Mouse (Mus musculus): Measurements from ENCODE around the gene Oaz2. TPM values are rescaled to one million over a fixed set of nuclear protein-coding genes. Genes with fewer than 3 reads are reported as not detected.

The Oaz2 gene
- polyA plus RNA-seq, 1 experiment from 2014 or later: 312 TPM

GRCm38 (mm10) chr9:65700504-65700903 is 32.7 kb downstream of the Oaz2 start:
- peaks cover 80% of the 10 kb centered on the region for H3K36me3 ChIP-seq

GRCm38 (mm10) chr9:65702286-65702685 is 34.5 kb downstream of the Oaz2 start:
- Histone ChIP-seq H3K36me3 (peaks cover 64% of the 10 kb centered on the region), H3K9ac (no peak overlapping the region), H3K4me3 (no peak overlapping the region), H3K9me3 (replicated peaks) (no peaks in the 10 kb centered on the region), H3K27me3 (no peaks in the 10 kb centered on the region), H3K4me1 (no peaks in the 10 kb centered on the region), H3K27ac (no peak overlapping the region), H3K4me2 (replicated peaks) (no peak overlapping the region)
- WGBS: 93% methylated on average over 9 of the region's 9 CpGs
- ATAC-seq (ENCODE audit: low FRiP score): no peak

More at GRCm38 (mm10) chr9:65700504-65700903, 32.7 kb downstream of the Oaz2 start:
- H3K4me1 ChIP-seq: peaks cover 9% of the 10 kb centered on the region; the same call in 1 of the 2 replicates
- H3K9me3 ChIP-seq (replicated peaks): no peaks in the 10 kb centered on the region
- WGBS: 90% methylated on average over 6 of the region's 6 CpGs
- H3K4me3 ChIP-seq: no peak overlapping the region
- H3K27ac ChIP-seq: no peak overlapping the region
- H3K4me2 ChIP-seq (replicated peaks): no peak overlapping the region
- no peak for ATAC-seq (ENCODE audit: low FRiP score)
- no peaks in the 10 kb centered on the region for H3K27me3 ChIP-seq
- no peak overlapping the region for H3K9ac ChIP-seq

- Histone ChIP-seq H3K4me2 (replicated peaks) (no peak overlapping the region), H3K27ac (no peak overlapping the region), H3K36me3 (peaks cover 59% of the 10 kb centered on the region), H3K9ac (no peak overlapping the region), H3K9me3 (replicated peaks) (no peaks in the 10 kb centered on the region), H3K27me3 (no peaks in the 10 kb centered on the region), H3K4me1 (no peaks in the 10 kb centered on the region), H3K4me3 (no peak overlapping the region)
- ATAC-seq (ENCODE audit: low FRiP score): no peak
- WGBS: 87% methylated on average over 7 of the region's 7 CpGs
Observed at GRCm38 (mm10) chr9:65703241-65703640, 35.4 kb downstream of the Oaz2 start.

GRCm38 (mm10) chr9:65703926-65704595 is 36.3 kb downstream of the Oaz2 start:
- Histone ChIP-seq H3K27me3 (no peaks in the 10 kb centered on the region), H3K9me3 (replicated peaks) (no peaks in the 10 kb centered on the region), H3K4me2 (replicated peaks) (no peak overlapping the region), H3K9ac (no peak overlapping the region), H3K36me3 (peaks cover 54% of the 10 kb centered on the region), H3K4me3 (no peak overlapping the region), H3K4me1 (no peaks in the 10 kb centered on the region), H3K27ac (no peak overlapping the region)
- WGBS: 91% methylated on average over 24 of the region's 24 CpGs
- ATAC-seq (ENCODE audit: low FRiP score): no peak

- no peaks in the 10 kb centered on the region for H3K9me3 ChIP-seq (replicated peaks)
- H3K4me1 ChIP-seq: peaks cover 17% of the 10 kb centered on the region
- no peaks in the 10 kb centered on the region for H3K36me3 ChIP-seq
- H3K4me3 ChIP-seq: no peak overlapping the region
- no peak overlapping the region for H3K27ac ChIP-seq
- H3K27me3 ChIP-seq: no peaks in the 10 kb centered on the region
- 94% methylated on average over 5 of the region's 5 CpGs for WGBS
- no peak for ATAC-seq (ENCODE audit: low FRiP score)
- H3K9ac ChIP-seq: no peak overlapping the region
- H3K4me2 ChIP-seq (replicated peaks): no peak overlapping the region
Observed at GRCm38 (mm10) chr9:65718195-65718594, 50.4 kb downstream of the Oaz2 start.

- peaks cover 38% of the 10 kb centered on the region for H3K4me1 ChIP-seq
- WGBS: 48% methylated on average over 10 of the region's 10 CpGs
- no peaks in the 10 kb centered on the region for H3K36me3 ChIP-seq
- no peak overlapping the region for H3K4me3 ChIP-seq
- H3K27ac ChIP-seq: no peak overlapping the region
- ATAC-seq (ENCODE audit: low FRiP score): no peak
- H3K27me3 ChIP-seq: no peaks in the 10 kb centered on the region
- no peak overlapping the region for H3K9ac ChIP-seq
- no peaks in the 10 kb centered on the region for H3K9me3 ChIP-seq (replicated peaks)
- H3K4me2 ChIP-seq (replicated peaks): no peak overlapping the region
Observed at GRCm38 (mm10) chr9:65721161-65721566, 53.4 kb downstream of the Oaz2 start.

- Histone ChIP-seq H3K4me1 (peaks cover 38% of the 10 kb centered on the region), H3K4me3 (no peak overlapping the region), H3K27me3 (no peaks in the 10 kb centered on the region), H3K36me3 (peaks cover 5% of the 10 kb centered on the region), H3K9me3 (replicated peaks) (no peaks in the 10 kb centered on the region), H3K27ac (peak overlapping the region; percentile 82), H3K4me2 (replicated peaks) (0 out of 2 replicates have a peak overlapping the region, but pooled peaks have one; percentile 8), H3K9ac (peak overlapping the region; percentile 10; the same call in 1 of the 2 replicates)
- no peak; the same call in 1 of the 2 replicates for ATAC-seq (ENCODE audit: low FRiP score)
- WGBS: 28% methylated on average over 8 of the region's 8 CpGs
Observed at GRCm38 (mm10) chr9:65724471-65725290, 56.9 kb downstream of the Oaz2 start.

GRCm38 (mm10) chr9:65725291-65725622 is 57.5 kb downstream of the Oaz2 start:
- H3K27me3 ChIP-seq: no peaks in the 10 kb centered on the region
- peaks cover 38% of the 10 kb centered on the region for H3K4me1 ChIP-seq
- no peaks in the 10 kb centered on the region for H3K9me3 ChIP-seq (replicated peaks)
- H3K9ac ChIP-seq: no peak overlapping the region
- ATAC-seq (ENCODE audit: low FRiP score): no peak
- H3K36me3 ChIP-seq: peaks cover 10% of the 10 kb centered on the region
- H3K27ac ChIP-seq: peak overlapping the region; percentile 82
- 71% methylated on average over 4 of the region's 4 CpGs for WGBS
- no peak overlapping the region for H3K4me2 ChIP-seq (replicated peaks)
- no peak overlapping the region for H3K4me3 ChIP-seq

GRCm38 (mm10) chr9:65726431-65726830 is 58.6 kb downstream of the Oaz2 start:
- Histone ChIP-seq H3K9ac (no peak overlapping the region), H3K4me1 (peaks cover 32% of the 10 kb centered on the region), H3K4me3 (no peak overlapping the region), H3K27me3 (no peaks in the 10 kb centered on the region), H3K4me2 (replicated peaks) (no peak overlapping the region), H3K36me3 (peaks cover 16% of the 10 kb centered on the region), H3K27ac (no peak overlapping the region), H3K9me3 (replicated peaks) (no peaks in the 10 kb centered on the region)
- whole genome bisulfite sequencing: 93% methylated on average over 3 of the region's 3 CpGs
- no peak for ATAC-seq (ENCODE audit: low FRiP score)

- WGBS: 90% methylated on average over 4 of the region's 4 CpGs
- Histone ChIP-seq H3K4me1 (peaks cover 24% of the 10 kb centered on the region), H3K9me3 (replicated peaks) (no peaks in the 10 kb centered on the region), H3K27me3 (no peaks in the 10 kb centered on the region), H3K9ac (no peak overlapping the region), H3K27ac (no peak overlapping the region), H3K36me3 (peaks cover 16% of the 10 kb centered on the region), H3K4me2 (replicated peaks) (no peak overlapping the region), H3K4me3 (no peak overlapping the region)
- no peak for ATAC-seq (ENCODE audit: low FRiP score)
Observed at GRCm38 (mm10) chr9:65727491-65727890, 59.7 kb downstream of the Oaz2 start.

GRCm38 (mm10) chr9:65728588-65728987 is 60.8 kb downstream of the Oaz2 start:
- Histone ChIP-seq H3K27ac (no peak overlapping the region), H3K4me3 (no peak overlapping the region), H3K9me3 (replicated peaks) (no peaks in the 10 kb centered on the region), H3K36me3 (peaks cover 18% of the 10 kb centered on the region), H3K27me3 (no peaks in the 10 kb centered on the region), H3K9ac (no peak overlapping the region), H3K4me2 (replicated peaks) (no peak overlapping the region), H3K4me1 (peaks cover 19% of the 10 kb centered on the region)
- ATAC-seq (ENCODE audit: low FRiP score): no peak
- WGBS: 96% methylated on average over 6 of the region's 6 CpGs

GRCm38 (mm10) chr9:65734931-65735330 is 67.1 kb downstream of the Oaz2 start:
- no peaks in the 10 kb centered on the region for H3K9me3 ChIP-seq (replicated peaks)
- H3K4me3 ChIP-seq: no peak overlapping the region
- no peak for ATAC-seq (ENCODE audit: low FRiP score)
- H3K4me1 ChIP-seq: no peaks in the 10 kb centered on the region
- H3K4me2 ChIP-seq (replicated peaks): no peak overlapping the region
- H3K27ac ChIP-seq: no peak overlapping the region
- no peaks in the 10 kb centered on the region for H3K27me3 ChIP-seq
- peaks cover 11% of the 10 kb centered on the region; the same call in 1 of the 2 replicates for H3K36me3 ChIP-seq
- no peak overlapping the region for H3K9ac ChIP-seq
- 96% methylated on average over 3 of the region's 3 CpGs for whole genome bisulfite sequencing
